Mouse (Mus musculus) gastrocnemius, postnatal 25 days (tissue): Measurements from ENCODE around the gene Sdc4. TPM values are rescaled to one million over a fixed set of nuclear protein-coding genes. Genes with fewer than 3 reads are reported as not detected.

Experiments
- DNase-seq: peaks from one replicate; pipeline ENCODE4 v3.0.0; 2022
- long read RNA-seq, 2 experiments: library from polyadenylated mRNA; stranded (forward); transcript quantifications; one replicate each; pipeline ENCODE4 v2.0.0; 2021
- total RNA-seq, 2 experiments: library from RNA; stranded (reverse); gene quantifications; 1 replicate in 1 of 2; 2 replicates in 1 of 2; pipeline ENCODE4 v1.2.3; 2021

Gene Sdc4
- total RNA-seq: 10 to 100 TPM; 28.0 to 62.1 TPM
- long read RNA-seq, experiment 1, partial matches to known transcripts: 1 of 19 reads
- long read RNA-seq, experiment 1, other reads (novel, unspliced or antisense): 17 of 19 reads
- long read RNA-seq, experiment 2, partial matches to known transcripts: 0 of 5 reads
- long read RNA-seq, experiment 2, other reads (novel, unspliced or antisense): 4 of 5 reads

DNA sequence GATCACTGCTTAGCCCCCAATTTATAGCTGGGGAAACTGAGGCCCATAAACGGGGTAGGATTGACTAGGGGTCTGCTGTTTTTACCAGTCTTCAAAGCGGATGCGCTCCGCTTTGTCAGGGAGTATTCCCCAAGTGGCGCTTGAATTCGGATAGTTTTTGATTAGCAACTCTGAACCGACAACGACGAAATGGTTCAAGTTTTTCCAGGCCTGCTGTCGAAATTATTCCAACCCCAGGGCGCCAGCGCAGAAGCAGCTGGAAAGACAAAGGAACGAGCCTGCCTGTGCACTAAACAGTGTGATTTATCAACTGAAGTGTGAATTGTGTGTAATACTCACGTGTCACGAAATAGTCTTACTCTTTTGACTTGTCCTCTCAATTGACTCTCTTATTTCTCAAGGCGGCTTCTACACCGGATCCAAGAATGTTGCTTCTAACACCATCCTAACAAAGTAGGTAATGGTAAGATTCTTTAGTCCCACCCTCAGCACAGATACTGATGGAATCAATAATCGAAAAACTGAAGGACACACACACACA lies at the start of gene Sdc4:
TSS of gene Sdc4 (minus strand) at position 428 of the 541 bp plus-strand sequence.
- no peak for DNase-seq

GRCm38 (mm10) chr2:164487812-164488211 lies 44.1 kb upstream of the Sdc4 start:
- no peak for DNase-seq

DNA sequence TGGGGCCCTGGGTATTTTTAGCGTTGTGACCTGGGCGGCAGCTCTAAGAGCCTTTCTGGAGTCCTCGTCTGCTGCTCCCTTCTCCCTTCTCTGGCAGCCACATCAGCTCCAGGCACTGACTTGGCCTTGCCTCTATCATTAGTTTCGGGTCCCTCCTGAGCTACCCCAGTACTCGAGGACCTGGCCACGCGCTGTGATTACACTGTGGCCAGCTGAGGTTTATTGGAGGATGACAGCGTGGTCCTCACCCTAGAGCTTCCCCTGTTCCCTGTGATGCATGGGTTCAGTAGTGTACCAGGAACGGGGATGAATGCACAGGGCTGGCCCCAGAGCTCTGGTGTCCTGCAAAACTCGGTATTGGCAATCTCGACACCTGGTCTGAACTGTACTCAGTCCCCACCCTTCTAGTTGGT lies 43.4 kb upstream of the Sdc4 start:
- no peak for DNase-seq

DNA sequence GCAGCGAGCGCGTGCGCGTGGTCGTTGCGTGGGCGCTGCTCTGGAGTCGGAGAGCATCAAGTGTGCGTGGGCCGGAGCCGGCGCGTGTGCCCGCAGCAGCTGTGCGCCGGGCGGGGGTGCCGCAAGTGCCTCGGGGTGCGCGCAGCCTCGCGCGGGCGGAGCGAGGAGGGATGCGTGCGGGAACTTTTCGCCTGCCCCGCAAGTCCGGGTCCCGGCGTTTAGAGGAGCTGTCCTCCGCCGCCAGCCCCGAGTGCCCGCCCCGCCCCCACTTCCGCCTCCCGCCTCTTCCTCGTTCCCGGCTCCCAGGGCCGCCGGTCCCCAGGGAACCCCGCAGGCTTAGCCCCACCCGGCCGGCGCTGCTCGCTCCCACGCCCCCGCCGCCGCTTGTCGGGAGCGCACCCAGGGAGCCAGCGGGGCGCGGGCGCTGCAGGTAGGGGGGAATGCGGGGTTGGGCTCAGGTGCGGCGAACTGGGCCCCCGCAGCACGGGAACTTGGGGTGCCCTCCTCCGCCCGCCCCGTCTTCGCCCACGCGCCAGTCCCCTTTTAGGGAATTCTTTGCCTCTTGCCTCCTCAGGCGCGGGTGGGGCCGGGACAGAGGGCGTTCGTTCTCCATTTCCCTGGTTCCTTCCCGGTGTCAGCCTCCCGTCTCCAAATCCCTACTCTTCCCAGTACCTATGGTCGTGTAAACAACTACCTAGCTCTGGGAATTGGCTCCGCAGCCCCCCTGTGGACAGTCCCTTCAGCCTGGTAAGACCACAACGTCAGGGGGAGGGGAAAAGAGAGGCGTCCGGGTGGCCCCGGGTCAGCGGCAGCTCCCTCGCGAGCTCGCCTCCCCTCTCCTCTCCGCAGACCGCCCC lies 42.8 kb upstream of the Sdc4 start:
- peak; percentile 79 for DNase-seq

DNA sequence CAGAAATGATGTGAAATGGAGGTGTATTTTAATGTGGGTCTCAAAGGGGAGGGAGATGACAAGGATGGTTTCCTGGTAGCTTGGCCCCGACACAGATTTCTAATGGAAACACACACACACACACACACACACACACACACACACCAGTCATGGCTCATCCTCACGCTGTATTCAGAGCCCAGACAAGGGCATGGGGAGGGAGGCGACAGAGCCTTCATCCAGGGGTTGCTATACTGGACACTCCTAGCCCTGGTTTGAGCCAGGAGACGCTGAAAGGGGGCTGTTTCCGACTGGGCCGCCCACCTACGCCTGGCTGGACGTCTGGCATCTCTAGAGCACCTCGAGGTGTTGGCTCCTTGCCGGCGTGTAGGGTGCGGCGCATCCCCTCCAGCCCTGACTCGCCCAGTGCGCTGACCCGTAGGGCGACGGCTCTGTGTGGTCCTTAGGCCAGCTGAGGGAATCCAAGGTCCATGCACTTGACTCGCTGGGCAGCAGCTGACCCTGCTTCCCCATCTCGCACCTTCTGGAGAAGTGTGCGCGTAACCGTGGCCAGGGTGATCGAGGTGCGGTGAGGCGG lies 42.1 kb upstream of the Sdc4 start, which contains the start of gene Dbndd2:
TSS of gene Dbndd2 (plus strand) at position 426 of the 577 bp plus-strand sequence.
- DNase-seq: peak; percentile 41

GRCm38 (mm10) chr2:164473624-164474023 lies 29.9 kb upstream of the Sdc4 start, which contains the start of gene Trp53tg5:
TSS of gene Trp53tg5 (minus strand) at chr2:164473724.
- no peak for DNase-seq

DNA sequence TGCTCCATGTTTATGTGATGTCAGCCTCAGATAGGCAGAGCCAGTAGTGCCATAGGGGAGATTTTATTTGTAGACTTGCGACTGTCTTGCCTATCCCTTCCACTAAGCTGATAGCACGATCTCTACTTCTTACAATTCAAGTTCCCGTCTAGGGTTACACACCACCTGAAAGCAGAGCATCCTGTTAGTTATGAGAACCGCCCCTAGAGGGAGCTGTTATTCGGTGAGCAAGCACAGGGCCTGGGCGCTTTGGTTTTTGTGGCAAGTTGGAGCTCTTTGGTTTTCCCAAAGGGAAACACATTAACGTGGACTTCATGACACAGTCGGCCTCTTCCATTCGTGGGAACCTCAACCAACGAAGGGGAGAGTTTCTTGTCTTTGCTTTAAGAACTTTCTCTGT lies 26.6 kb upstream of the Sdc4 start:
- DNase-seq: peak; percentile 30

DNA sequence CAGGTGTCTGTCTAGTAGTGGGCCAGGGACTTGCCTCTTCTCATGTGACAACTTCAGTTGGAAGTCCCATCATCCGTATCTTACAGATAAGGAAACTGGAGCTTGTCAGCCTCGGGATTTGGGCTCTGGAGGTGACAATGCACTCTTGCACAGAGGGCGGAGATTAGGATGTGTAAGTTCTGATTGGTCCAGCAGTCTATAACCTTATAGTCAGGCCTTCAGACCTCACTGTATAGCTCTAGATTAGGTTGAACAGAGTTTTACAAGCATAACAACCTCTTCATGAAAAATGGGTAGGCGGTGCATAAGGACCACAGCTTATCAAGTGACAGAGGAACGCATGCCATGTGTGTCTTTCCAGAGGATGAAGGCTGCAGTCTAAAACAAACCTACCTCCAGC lies 23.1 kb upstream of the Sdc4 start:
- DNase-seq: no peak

- no peak for DNase-seq
Observed at GRCm38 (mm10) chr2:164465161-164465560, 21.5 kb upstream of the Sdc4 start.

DNA sequence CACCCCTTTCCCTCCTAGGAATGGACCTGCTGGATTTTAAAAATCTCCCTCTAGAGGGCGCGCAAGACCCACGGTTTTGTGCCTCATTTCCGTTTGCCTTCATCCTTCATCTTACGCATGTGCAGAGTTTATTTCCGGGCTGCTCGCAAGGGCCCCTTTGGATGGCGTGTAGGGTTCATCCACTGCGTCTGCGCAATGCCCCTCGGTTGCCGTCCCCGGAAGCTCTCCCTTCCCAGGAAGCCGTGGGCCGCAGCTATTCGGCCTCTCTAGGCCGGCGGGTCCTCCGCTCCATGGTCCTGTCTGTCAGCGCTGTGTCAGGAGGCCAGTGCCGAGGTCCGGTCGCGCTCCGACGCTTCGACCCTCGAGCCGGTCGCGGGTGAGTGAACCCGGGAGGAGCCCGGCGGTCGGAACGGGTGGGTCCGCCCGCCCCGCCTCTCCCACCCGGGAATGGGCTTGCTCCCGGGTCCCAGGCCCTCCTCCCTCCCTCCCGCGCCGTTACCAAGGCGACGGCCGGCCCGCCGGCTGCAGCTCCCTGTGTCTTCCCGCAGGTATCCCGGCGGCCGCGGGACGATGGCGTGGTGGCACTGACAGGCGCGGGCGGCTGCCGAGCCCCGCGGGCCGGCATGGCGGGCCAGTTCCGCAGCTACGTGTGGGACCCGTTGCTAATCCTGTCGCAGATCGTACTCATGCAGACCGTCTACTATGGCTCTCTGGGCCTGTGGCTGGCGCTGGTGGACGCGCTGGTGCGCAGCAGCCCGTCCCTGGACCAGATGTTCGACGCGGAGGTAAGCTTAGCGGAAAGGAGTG lies 17.3 kb upstream of the Sdc4 start, which contains the start of gene Gm20458:
TSS of gene Gm20458 (plus strand) at position 223 of the 807 bp plus-strand sequence.
- DNase-seq: peak; percentile 98

DNA sequence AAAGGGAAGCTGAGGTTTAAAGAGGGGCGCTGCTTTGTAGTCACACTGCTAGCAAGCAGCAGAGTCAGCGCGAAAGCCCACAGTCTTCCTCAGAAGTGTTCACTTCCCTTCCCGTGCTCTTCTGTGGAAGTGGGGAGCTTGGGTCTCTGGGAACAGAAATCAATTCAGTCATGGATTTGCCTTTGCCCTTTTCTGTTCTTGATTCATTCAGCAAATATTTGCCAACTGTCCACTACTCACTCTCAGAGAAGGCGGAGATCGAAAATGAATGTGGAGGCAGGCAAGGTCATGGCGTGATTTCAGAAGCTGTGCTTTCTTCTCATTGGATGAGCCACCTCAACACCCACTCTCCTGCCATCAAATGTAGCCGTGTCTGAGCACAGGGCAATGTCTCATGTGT lies 14.8 kb upstream of the Sdc4 start:
- no peak for DNase-seq

DNA sequence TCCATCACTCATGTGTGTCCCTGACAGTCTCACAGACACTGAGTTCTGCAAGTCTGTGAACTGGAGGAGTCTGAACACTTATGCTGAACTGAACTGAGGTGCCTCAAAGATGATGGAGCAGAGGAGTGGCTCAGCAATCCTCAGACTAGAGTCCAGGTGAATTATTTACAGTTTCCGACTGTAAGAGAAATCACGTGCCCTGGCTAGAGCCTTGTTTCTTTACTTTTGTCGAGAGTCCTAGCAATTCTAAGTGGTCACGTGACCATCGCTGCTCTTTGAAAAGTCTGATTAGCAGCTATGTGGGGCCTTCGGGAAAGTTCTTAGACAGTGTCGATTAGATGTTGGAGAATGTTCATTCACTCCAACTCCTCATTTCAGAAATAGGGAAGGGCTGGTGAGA lies 14.3 kb upstream of the Sdc4 start:
- DNase-seq: no peak

DNA sequence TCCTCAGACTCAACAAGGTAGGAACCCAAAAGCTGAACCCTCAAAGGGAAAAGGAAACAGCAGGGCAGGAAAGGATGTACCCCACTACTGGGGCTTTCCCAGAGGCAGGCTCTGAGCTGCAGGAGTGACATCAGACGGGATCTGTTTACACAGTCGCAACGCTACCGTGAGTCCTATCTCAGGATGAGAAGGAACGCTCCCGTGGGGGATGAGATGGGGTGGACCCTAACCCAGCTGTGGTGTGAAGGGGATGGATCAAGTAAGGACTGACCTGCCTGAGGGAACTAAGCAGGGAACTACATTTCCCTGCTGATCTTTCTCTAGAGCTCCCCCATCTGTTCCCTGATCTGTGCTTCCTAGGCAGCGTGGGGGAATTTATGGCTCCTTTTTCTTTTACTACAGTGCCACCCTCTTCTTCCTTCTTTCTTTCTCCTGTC lies 13.2 kb upstream of the Sdc4 start, which contains the start of gene Sys1:
TSS of gene Sys1 (plus strand) at position 101 of the 437 bp plus-strand sequence.
- no peak for DNase-seq

DNA sequence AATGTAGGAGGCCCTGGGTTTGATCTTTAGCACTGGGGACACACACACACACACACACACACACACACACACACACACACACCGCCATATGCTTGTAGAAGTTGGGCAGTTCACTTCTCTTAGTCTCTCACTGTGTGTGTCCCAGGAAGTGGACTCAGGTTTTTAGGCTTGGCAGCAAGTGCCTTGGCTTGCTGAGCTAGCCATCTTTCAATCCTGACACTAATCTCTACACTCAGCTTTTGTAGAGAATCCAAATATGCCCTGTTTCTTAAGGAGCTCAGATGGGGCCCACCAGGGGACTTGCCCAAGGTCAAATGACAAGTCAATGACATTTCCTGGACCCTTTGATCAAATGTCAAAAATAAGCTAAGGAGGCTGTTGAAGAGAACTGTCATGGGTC lies 12.7 kb upstream of the Sdc4 start:
- no peak for DNase-seq

DNA sequence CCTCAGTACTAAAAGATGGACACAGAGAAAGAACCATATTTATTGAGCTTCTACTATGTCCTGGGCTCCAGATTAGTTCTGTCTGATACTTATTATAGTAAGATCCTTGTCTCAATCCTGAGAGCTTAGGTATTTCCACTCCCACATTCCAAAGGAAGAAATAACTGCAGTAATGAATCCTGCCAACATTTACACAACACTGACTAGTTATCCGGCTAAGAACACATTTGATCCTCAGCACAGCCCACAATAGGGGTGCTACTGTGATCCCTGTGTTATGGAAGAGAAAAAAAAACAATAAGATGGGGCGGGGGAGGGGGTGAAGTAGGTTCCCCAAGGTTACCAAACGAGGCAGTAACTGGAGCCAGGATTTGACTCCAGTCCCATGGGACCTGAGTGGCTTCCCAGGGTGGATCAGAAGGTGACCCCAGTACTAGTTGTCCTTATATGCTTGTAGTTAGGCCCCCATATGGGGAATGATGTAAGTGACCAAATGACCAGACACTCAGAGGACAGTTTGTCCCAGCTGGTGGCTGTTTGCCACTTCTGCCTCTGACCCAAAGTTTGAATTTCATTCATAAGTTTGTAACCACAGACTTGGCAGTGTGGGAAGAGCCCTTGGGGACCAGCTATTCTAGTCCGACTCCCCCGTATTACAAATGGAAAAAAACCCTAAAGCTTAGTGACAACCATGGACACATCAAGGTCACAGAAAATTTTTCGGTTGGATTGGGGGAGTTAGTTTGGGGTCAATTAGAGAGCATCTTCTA lies 11.9 kb upstream of the Sdc4 start:
- DNase-seq: peak; percentile 74

- peak; percentile 83 for DNase-seq
Observed at GRCm38 (mm10) chr2:164454846-164455245, 11.2 kb upstream of the Sdc4 start.

DNA sequence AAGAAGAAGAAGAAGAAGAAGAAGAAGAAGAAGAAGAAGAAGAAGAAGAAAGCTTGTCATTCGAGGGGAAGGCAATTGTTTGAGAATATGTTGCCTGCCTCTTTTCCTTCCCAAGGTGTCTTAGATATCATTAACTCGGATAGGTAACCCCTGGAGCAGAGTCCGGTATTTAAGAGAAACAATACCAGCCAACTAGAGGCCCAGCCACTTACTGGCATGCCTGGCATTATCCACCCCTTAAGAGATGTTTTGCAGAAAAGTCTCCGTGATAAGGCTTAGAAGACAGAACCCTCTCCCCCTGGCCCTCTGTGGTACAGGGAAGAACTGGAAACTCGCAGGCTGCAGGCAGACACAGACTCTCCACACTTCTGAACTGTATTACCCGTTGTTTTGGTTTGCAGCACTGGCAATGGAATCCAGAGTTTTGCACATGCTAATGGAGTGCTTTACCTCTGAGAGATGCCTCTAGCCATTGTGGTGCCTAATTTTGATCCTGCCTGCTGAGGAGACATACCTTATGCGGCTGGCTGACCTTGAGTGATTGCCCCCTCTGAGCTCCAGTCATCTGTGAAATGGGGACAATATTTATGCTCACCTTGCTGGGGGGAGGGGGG lies 10.3 kb upstream of the Sdc4 start:
- no peak for DNase-seq

DNA sequence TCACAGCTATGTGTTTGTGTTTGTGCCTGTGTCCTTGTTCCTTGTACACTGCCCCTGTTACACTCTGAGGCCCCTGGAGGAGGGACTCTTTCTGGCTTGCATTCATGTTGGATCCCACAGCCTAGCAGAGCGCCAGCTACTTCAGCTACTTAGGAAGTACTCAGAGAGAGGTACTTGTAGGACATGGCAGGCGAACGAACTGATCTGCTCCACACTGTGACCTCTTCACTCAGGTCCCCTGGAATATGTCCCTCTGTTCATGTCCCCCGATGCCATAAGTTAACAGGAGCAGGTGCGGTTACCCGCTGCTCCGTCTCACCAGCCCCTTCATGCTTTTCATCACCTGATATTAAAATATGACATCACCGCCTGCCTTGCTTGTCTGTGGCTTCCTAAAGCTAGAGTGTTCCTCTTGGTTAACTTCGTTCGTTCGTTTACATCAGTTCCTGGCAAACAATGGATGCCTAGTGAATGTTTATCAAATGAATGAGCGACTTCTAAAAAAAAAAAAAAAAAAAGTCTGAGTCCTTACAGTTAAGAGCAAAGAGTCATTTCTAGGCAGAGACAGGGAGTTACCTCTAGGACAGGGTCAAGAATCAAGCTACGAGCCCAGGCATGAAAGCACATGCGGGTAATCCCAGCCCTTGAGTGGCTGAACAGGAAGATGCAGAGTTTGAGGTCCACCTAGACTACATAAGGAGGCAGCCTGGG lies 9.5 kb upstream of the Sdc4 start:
- DNase-seq: no peak

GRCm38 (mm10) chr2:164452000-164452676 lies 8.5 kb upstream of the Sdc4 start:
- no peak for DNase-seq
